Comparison of ENCODE assay signal across 8 mouse cellular contexts in genomic region chr8:79638707-79639549, GRCm38 (mm10). TPM values are rescaled to one million over a fixed set of nuclear protein-coding genes. Genes with fewer than 3 reads are reported as not detected.
A peak's percentile ranks its signal among the peaks of the same experiment; 100 is the strongest.
DNase-seq lines count a peak whose midpoint lies in the region; ATAC-seq and TF ChIP-seq lines count a peak whose summit lies in the region.

No protein-coding gene starts in this region.

- DNase-seq in brain, embryonic 14.5 days (ENCODE audit: low read depth) = peak; percentile 100
- peak; percentile 96 for DNase-seq in liver, adult 2 months (ENCODE audit: extremely low read depth, low read depth, low spot score)
- DNase-seq in splenic B cell, adult 2 months (ENCODE audit: low read depth, low spot score) = peak; percentile 98

- peak overlapping the region; percentile 76 for H3K4me2 ChIP-seq in heart, embryonic 11.5 days
- peak overlapping the region; percentile 80 for H3K4me2 ChIP-seq in kidney, embryonic 16.5 days (replicated peaks; ENCODE audit: low read depth, low read length)
- peak overlapping the region; percentile 93 for H3K4me2 ChIP-seq in myocyte (ENCODE audit: low read depth)

- peaks cover 42% of the 10 kb centered on the region for H3K79me3 ChIP-seq in C2C12 (ENCODE audit: low read depth)

- peaks cover 32% of the 10 kb centered on the region for H3K4me1 ChIP-seq in erythroblast, embryonic 14.5 days (ENCODE audit: control insufficient read depth)
- H3K4me1 ChIP-seq in heart, embryonic 11.5 days (ENCODE audit: control insufficient read depth, insufficient read depth, low read length) = peaks cover 16% of the 10 kb centered on the region
- peaks cover 28% of the 10 kb centered on the region for H3K4me1 ChIP-seq in kidney, embryonic 16.5 days (ENCODE audit: insufficient read depth, low read length)
- peaks cover 11% of the 10 kb centered on the region for H3K4me1 ChIP-seq in liver, adult 2 months (ENCODE audit: control insufficient read depth, insufficient read depth, low read length)

- H3K79me2 ChIP-seq in C2C12 (ENCODE audit: control insufficient read depth, insufficient read depth) (peaks cover 47% of the 10 kb centered on the region), myocyte (ENCODE audit: control insufficient read depth, insufficient read depth) (peaks cover 42% of the 10 kb centered on the region)
- peaks cover 17% of the 10 kb centered on the region; the same call in 1 of the 2 replicates for H3K79me2 ChIP-seq in liver, adult 2 months (ENCODE audit: control insufficient read depth, insufficient read depth, low read length)

- TF ChIP-seq POLR2A in brain, embryonic 14.5 days (IDR thresholded peaks at IDR 0.05; ENCODE audit: borderline replicate concordance, extremely low read depth, insufficient read depth, insufficient read length, poor library complexity, severe bottlenecking) = peak; percentile 87
- TF ChIP-seq POLR2A in liver, adult 2 months (IDR thresholded peaks at IDR 0.05; ENCODE audit: extremely low read depth, insufficient read depth, low read length) = peak; percentile 39; the same call in 1 of the 2 replicates
- TF ChIP-seq POLR2A in myocyte (IDR thresholded peaks at IDR 0.05; ENCODE audit: insufficient read length, low read depth) = peak; percentile 95

- H3K27ac ChIP-seq in heart, embryonic 11.5 days (ENCODE audit: low read depth, low read length) = peak overlapping the region; percentile 98
- H3K27ac ChIP-seq in kidney, embryonic 16.5 days (ENCODE audit: low read length) = peak overlapping the region; percentile 97
- peak overlapping the region; percentile 96 for H3K27ac ChIP-seq in liver, adult 2 months (replicated peaks; ENCODE audit: insufficient read depth, low read depth, low read length)

- H3K27me3 ChIP-seq in C2C12 (ENCODE audit: control insufficient read depth, insufficient read depth, insufficient read length) (no peaks in the 10 kb centered on the region), myocyte (ENCODE audit: control insufficient read depth, insufficient read depth, insufficient read length) (no peaks in the 10 kb centered on the region)
- no peaks in the 10 kb centered on the region for H3K27me3 ChIP-seq in erythroblast, embryonic 14.5 days (ENCODE audit: control insufficient read depth)
- no peaks in the 10 kb centered on the region for H3K27me3 ChIP-seq in heart, embryonic 11.5 days (ENCODE audit: control insufficient read depth, insufficient read depth, low read length)
- H3K27me3 ChIP-seq in kidney, embryonic 16.5 days (ENCODE audit: insufficient read depth, low read length) = no peaks in the 10 kb centered on the region
- H3K27me3 ChIP-seq in liver, adult 2 months (ENCODE audit: control insufficient read depth, insufficient read depth, low read length) = no peaks in the 10 kb centered on the region
- H3K27me3 ChIP-seq in splenic B cell, adult 2 months (ENCODE audit: control insufficient read depth, insufficient read depth, low read length, poor library complexity, severe bottlenecking) = no peaks in the 10 kb centered on the region

- no peaks in the 10 kb centered on the region for H3K9me3 ChIP-seq in erythroblast, embryonic 14.5 days (ENCODE audit: control insufficient read depth, low read length)
- 0 out of 2 replicates have a peak, but pooled peaks cover 4% of the 10 kb centered on the region for H3K9me3 ChIP-seq in heart, embryonic 11.5 days (replicated peaks; ENCODE audit: control insufficient read depth, low read length)
- H3K9me3 ChIP-seq in kidney, embryonic 16.5 days (ENCODE audit: low read length) = peaks cover 12% of the 10 kb centered on the region; the same call in 1 of the 2 replicates

- peak; percentile 99 for ATAC-seq in heart, embryonic 11.5 days (replicated peaks; ENCODE audit: insufficient number of reproducible peaks, low FRiP score, low TSS enrichment)
- peak; percentile 99 for ATAC-seq in kidney, embryonic 16.5 days (ENCODE audit: low FRiP score, low TSS enrichment)

- WGBS in heart, embryonic 11.5 days (ENCODE audit: insufficient replicate concordance) = under 1% methylated on average over 77 of the region's 77 CpGs
- under 1% methylated on average over 75 of the region's 77 CpGs for WGBS in kidney, embryonic 16.5 days
- WGBS in liver, adult 2 months = under 1% methylated on average over 77 of the region's 77 CpGs

- H3K4me3 ChIP-seq in C2C12 (ENCODE audit: insufficient read depth, poor library complexity, severe bottlenecking) = peak overlapping the region; percentile 90
- peak overlapping the region; percentile 100 for H3K4me3 ChIP-seq in erythroblast, embryonic 14.5 days (replicated peaks)
- peak overlapping the region; percentile 98 for H3K4me3 ChIP-seq in heart, embryonic 11.5 days (ENCODE audit: low read depth, low read length)
- H3K4me3 ChIP-seq in kidney, embryonic 16.5 days (ENCODE audit: low read length) = peak overlapping the region; percentile 73
- peak overlapping the region; percentile 98 for H3K4me3 ChIP-seq in liver, adult 2 months (ENCODE audit: insufficient read depth, low read depth, low read length)
- peak overlapping the region; percentile 47 for H3K4me3 ChIP-seq in myocyte

- peak overlapping the region; percentile 97 for H3K9ac ChIP-seq in heart, embryonic 11.5 days (ENCODE audit: low read depth, low read length)
- H3K9ac ChIP-seq in kidney, embryonic 16.5 days (replicated peaks; ENCODE audit: low read length) = peak overlapping the region; percentile 89
- peak overlapping the region; percentile 93 for H3K9ac ChIP-seq in liver, adult 2 months (ENCODE audit: low read depth, low read length)

- no peak for TF ChIP-seq CTCF in C2C12 (IDR thresholded peaks at IDR 0.05; ENCODE audit: control insufficient read depth, insufficient read depth, insufficient read length)
- TF ChIP-seq CTCF in brain, embryonic 14.5 days (IDR thresholded peaks at IDR 0.05; ENCODE audit: borderline replicate concordance, extremely low read depth, insufficient read depth, insufficient read length) = no peak
- TF ChIP-seq CTCF in liver, adult 2 months (IDR thresholded peaks at IDR 0.05; ENCODE audit: low read depth, low read length) = no peak

- H3ac ChIP-seq in C2C12 (ENCODE audit: control insufficient read depth, insufficient read length, low read depth) (peak overlapping the region; percentile 81), myocyte (ENCODE audit: control insufficient read depth, insufficient read length) (peak overlapping the region; percentile 71)

- H3K36me3 ChIP-seq in C2C12 (ENCODE audit: control insufficient read depth, insufficient read depth) (peaks cover 27% of the 10 kb centered on the region), myocyte (ENCODE audit: control insufficient read depth, insufficient read depth) (no peaks in the 10 kb centered on the region)
- peaks cover 26% of the 10 kb centered on the region for H3K36me3 ChIP-seq in erythroblast, embryonic 14.5 days (ENCODE audit: control insufficient read depth)
- no peaks in the 10 kb centered on the region for H3K36me3 ChIP-seq in heart, embryonic 11.5 days (ENCODE audit: control insufficient read depth, insufficient read depth, low read length)
- peaks cover under 1% of the 10 kb centered on the region; the same call in 1 of the 2 replicates for H3K36me3 ChIP-seq in kidney, embryonic 16.5 days (ENCODE audit: insufficient read depth, low read length)
- peaks cover 2% of the 10 kb centered on the region for H3K36me3 ChIP-seq in liver, adult 2 months (ENCODE audit: control insufficient read depth, insufficient read depth, low read length)
- no peaks in the 10 kb centered on the region for H3K36me3 ChIP-seq in splenic B cell, adult 2 months (ENCODE audit: control insufficient read depth, insufficient read depth, low read length, poor library complexity, severe bottlenecking)

TF ChIP-seq in C2C12, 6 proteins besides CTCF, POLR2A, EP300 and RAD21:
- TF ChIP-seq MYOD1 (IDR thresholded peaks at IDR 0.05; ENCODE audit: control insufficient read depth, insufficient read length, low read depth) (no peak), MAX (IDR thresholded peaks at IDR 0.05) (peak; percentile 51)

TF ChIP-seq in myocyte, 11 proteins besides CTCF, POLR2A, EP300 and RAD21:
- TF ChIP-seq MAX (IDR thresholded peaks at IDR 0.05; ENCODE audit: low read depth) = no peak
- TF ChIP-seq E2F4 (IDR thresholded peaks at IDR 0.05; ENCODE audit: insufficient read depth) = peak; percentile 54
- peak; percentile 94 for TF ChIP-seq POLR2AphosphoS2 (IDR thresholded peaks at IDR 0.05; ENCODE audit: insufficient read length, low read depth)
- TF ChIP-seq TCF12 (IDR thresholded peaks at IDR 0.05; ENCODE audit: insufficient read depth, poor library complexity, severe bottlenecking) = no peak
- TF ChIP-seq USF1 (IDR thresholded peaks at IDR 0.05; ENCODE audit: low read depth) = no peak
- peak; percentile 13 for TF ChIP-seq SRF (IDR thresholded peaks at IDR 0.05; ENCODE audit: control insufficient read depth, insufficient read length, low read depth)
- no peak for TF ChIP-seq CEBPB (IDR thresholded peaks at IDR 0.05; ENCODE audit: insufficient read depth, poor library complexity, severe bottlenecking)
- TF ChIP-seq REST (IDR thresholded peaks at IDR 0.05; ENCODE audit: insufficient read depth, insufficient read length) = no peak
- TF ChIP-seq MYOG (IDR thresholded peaks at IDR 0.05; ENCODE audit: control insufficient read depth in 1 of 3, insufficient read depth in 1 of 3, insufficient read length in 2 of 3, low read depth in 2 of 3) = peak in 2 of 3 experiments; percentile 19 to 56
- TF ChIP-seq MYOD1 (IDR thresholded peaks at IDR 0.05; ENCODE audit: control insufficient read depth in 1 of 3, insufficient read length in 2 of 3, low read depth in 2 of 3) = peak in 1 of 3 experiments; percentile 48
- no peak for TF ChIP-seq TCF3 (IDR thresholded peaks at IDR 0.05; ENCODE audit: insufficient read length, low read depth)

RNA-seq across cellular contexts. Expression of gene Otud4, which starts 0.5 kb away (rescaled TPM):
- polyA plus RNA-seq in C2C12 (2012; fragmentation: generic; extraction: Trizol) (12.9 TPM), myocyte (2012; fragmentation: generic; extraction: Trizol) (6.0 TPM)
- polyA plus RNA-seq in brain, embryonic 14.5 days (2012; rRNA removed) = 27.1 and 28.9 TPM in 2 replicates
- polyA plus RNA-seq in erythroblast, embryonic 14.5 days (2012) = 0.07 and 0.08 TPM in 2 replicates
- polyA plus RNA-seq in heart, embryonic 11.5 days (2014; fragmentation: Nextera tagmentation; extraction: Ambion mirVana) = 26.5 and 27.0 TPM in 2 replicates
- polyA plus RNA-seq in kidney, embryonic 16.5 days (2015; fragmentation: Nextera tagmentation; extraction: Ambion mirVana) = 14.1 and 15.7 TPM in 2 replicates
- total RNA-seq in liver, adult 2 months (2014; rRNA removed) = 19.2 and 20.2 TPM in 2 replicates
- polyA plus RNA-seq in liver, adult 2 months (2012; rRNA removed) = 8.6 and 9.4 TPM in 2 replicates

Comparison
In these comparisons a context has a peak if more than half of its experiments do, and no peak if none do; other contexts are left out.
1. Peak in every context shown above with its lines: DNase-seq, ATAC-seq, H3K4me3 ChIP-seq and H3K27ac ChIP-seq.
2. H3K4me3 ChIP-seq: peak in every context shown above with its lines; median percentile 100 in erythroblast, embryonic 14.5 days; 98 in heart, embryonic 11.5 days; 98 in liver, adult 2 months; 90 in C2C12; 73 in kidney, embryonic 16.5 days; 47 in myocyte.
3. POLR2A ChIP-seq: peak in every context shown above with its lines; median percentile 95 in myocyte; 87 in brain, embryonic 14.5 days; 39 in liver, adult 2 months.